Mouse (Mus musculus) MEL (cell line): ENCODE results near the gene Soat2. TPM values are rescaled to one million over a fixed set of nuclear protein-coding genes. Genes with fewer than 3 reads are reported as not detected.

Source experiments
- DNase-seq: peaks from one replicate; pipeline ENCODE4 v3.0.0; 2011; ENCODE audit warnings: low read depth, low spot score
- H3K27ac ChIP-seq: 2 replicates; pipeline ENCODE4 v1.5.1; 2012; ENCODE audit warnings: low read depth, mild to moderate bottlenecking, control low read depth, low read length, moderate library complexity; ENCODE audit not compliant: control insufficient read depth
- H3K27me3 ChIP-seq, 2 experiments: fragments of 150-350 bp in 1 of 2; sonication (generic) in 1 of 2; 2 replicates each; pipeline ENCODE4 v1.6.1; 2012; ENCODE audit warnings: low read length in 2 of 2, mild to moderate bottlenecking in 2 of 2, improper control_type of control experiment in 1 of 2, moderate library complexity in 1 of 2; ENCODE audit not compliant: insufficient read depth in 2 of 2, control insufficient read depth in 1 of 2
- H3K36me3 ChIP-seq, 2 experiments: 2 replicates each; pipeline ENCODE4 v1.6.1; 2012 to 2014; ENCODE audit warnings: low read length in 2 of 2, improper control_type of control experiment in 1 of 2, inconsistent platforms in 1 of 2, mild to moderate bottlenecking in 1 of 2; ENCODE audit not compliant: insufficient read depth in 2 of 2, control insufficient read depth in 1 of 2
- H3K4me1 ChIP-seq, 2 experiments: fragments of 150-350 bp in 1 of 2; sonication (generic) in 1 of 2; 2 replicates each; pipeline ENCODE4 v1.6.1; 2012; ENCODE audit warnings: low read length in 2 of 2, improper control_type of control experiment in 1 of 2, mild to moderate bottlenecking in 1 of 2; ENCODE audit not compliant: insufficient read depth in 2 of 2, control insufficient read depth in 1 of 2
- H3K4me3 ChIP-seq, 2 experiments: fragments of 150-350 bp in 1 of 2; sonication (generic) in 1 of 2; 2 replicates each; pipeline ENCODE4 v1.5.1; 2012; ENCODE audit warnings: low read depth in 2 of 2, low read length in 2 of 2, mild to moderate bottlenecking in 2 of 2, moderate library complexity in 2 of 2, control low read depth in 1 of 2, improper control_type of control experiment in 1 of 2; ENCODE audit not compliant: control insufficient read depth in 1 of 2, insufficient read depth in 1 of 2
- H3K79me2 ChIP-seq: 2 replicates; pipeline ENCODE4 v1.6.1; 2012; ENCODE audit warnings: mild to moderate bottlenecking, low read length, moderate library complexity; ENCODE audit not compliant: control insufficient read depth, poor library complexity, insufficient read depth
- H3K9ac ChIP-seq: 2 replicates; pipeline ENCODE4 v1.6.1; 2012; ENCODE audit warnings: low read depth, mild to moderate bottlenecking, control low read depth, low read length, moderate library complexity; ENCODE audit not compliant: control insufficient read depth, poor library complexity, severe bottlenecking
- H3K9me3 ChIP-seq: fragments of 150-350 bp; sonication (generic); replicated peaks from 2 replicates; pipeline ENCODE4 v1.6.1; 2012; ENCODE audit warnings: mild to moderate bottlenecking, low read length, improper control_type of control experiment, moderate library complexity; ENCODE audit not compliant: insufficient read depth
- BHLHE40 ChIP-seq: IDR thresholded peaks from 2 replicates; pipeline ENCODE4 v1.6.1; 2012; ENCODE audit warnings: low read depth, mild to moderate bottlenecking, inconsistent platforms, low read length, improper control_type of control experiment, borderline replicate concordance
- CHD2 ChIP-seq: IDR thresholded peaks from 2 replicates; pipeline ENCODE4 v1.6.1; 2011; ENCODE audit warnings: low read length, improper control_type of control experiment
- ELF1 ChIP-seq: IDR thresholded peaks from 2 replicates; pipeline ENCODE4 v1.6.1; 2014; ENCODE audit warnings: low read depth, mild to moderate bottlenecking, inconsistent platforms, low read length, improper control_type of control experiment, moderate library complexity
- EP300 ChIP-seq, 2 experiments: IDR thresholded peaks; 2 replicates each; pipeline ENCODE4 v1.6.1; 2011; ENCODE audit warnings: improper control_type of control experiment in 2 of 2, low read length in 2 of 2, low read depth in 1 of 2, mild to moderate bottlenecking in 1 of 2
- ETS1 ChIP-seq: IDR thresholded peaks from 2 replicates; pipeline ENCODE4 v1.6.1; 2012; ENCODE audit warnings: low read depth, mild to moderate bottlenecking, inconsistent platforms, low read length, improper control_type of control experiment, moderate library complexity
- HCFC1 ChIP-seq: IDR thresholded peaks from 2 replicates; pipeline ENCODE4 v1.6.1; 2012; ENCODE audit warnings: low read depth, mild to moderate bottlenecking, inconsistent platforms, low read length, improper control_type of control experiment, moderate library complexity
- KAT2A ChIP-seq: conservative IDR thresholded peaks from 2 replicates; pipeline ENCODE4 v1.6.1; 2012; ENCODE audit warnings: low read depth, low read length, improper control_type of control experiment, inconsistent platforms
- MAFK ChIP-seq: IDR thresholded peaks from 2 replicates; pipeline ENCODE4 v1.6.1; 2011; ENCODE audit warnings: low read depth, mild to moderate bottlenecking, low read length, improper control_type of control experiment, borderline replicate concordance
- MEF2A ChIP-seq: IDR thresholded peaks from 2 replicates; pipeline ENCODE4 v1.6.1; 2014; ENCODE audit warnings: low read depth, mild to moderate bottlenecking, inconsistent platforms, low read length, improper control_type of control experiment; ENCODE audit not compliant: poor library complexity, insufficient replicate concordance, severe bottlenecking; ENCODE audit errors: extremely low read depth
- NRF1 ChIP-seq: IDR thresholded peaks from 2 replicates; pipeline ENCODE4 v1.6.1; 2014; ENCODE audit warnings: low read depth, mild to moderate bottlenecking, inconsistent platforms, low read length, improper control_type of control experiment, moderate library complexity; ENCODE audit not compliant: poor library complexity, insufficient read depth, severe bottlenecking
- POLR2AphosphoS2 ChIP-seq: IDR thresholded peaks from 2 replicates; pipeline ENCODE4 v1.6.1; 2011; ENCODE audit warnings: low read length, improper control_type of control experiment
- POLR2AphosphoS5 ChIP-seq: IDR thresholded peaks from 2 replicates; pipeline ENCODE4 v1.6.1; 2012; ENCODE audit warnings: low read depth, borderline replicate concordance, mild to moderate bottlenecking, inconsistent platforms, low read length, moderate library complexity, mixed read lengths
- RAD21 ChIP-seq: IDR thresholded peaks from 2 replicates; pipeline ENCODE4 v1.6.1; 2011; ENCODE audit warnings: mild to moderate bottlenecking, low read depth, low read length, improper control_type of control experiment
- SIN3A ChIP-seq: IDR thresholded peaks from 2 replicates; pipeline ENCODE4 v1.6.1; 2012; ENCODE audit warnings: low read length, improper control_type of control experiment, inconsistent platforms
- SMC3 ChIP-seq: IDR thresholded peaks from 2 replicates; pipeline ENCODE4 v1.6.1; 2011; ENCODE audit warnings: low read depth, low read length, improper control_type of control experiment
- TBP ChIP-seq: IDR thresholded peaks from 2 replicates; pipeline ENCODE4 v1.8.0; 2011; ENCODE audit warnings: low read depth, low read length, improper control_type of control experiment
- USF1 ChIP-seq: IDR thresholded peaks from 2 replicates; pipeline ENCODE4 v1.6.1; 2014; ENCODE audit warnings: low read depth, mild to moderate bottlenecking, inconsistent platforms, low read length, improper control_type of control experiment, moderate library complexity
- USF2 ChIP-seq, 2 experiments: IDR thresholded peaks; 2 replicates each; pipeline ENCODE4 v1.6.1; 2011 to 2012; ENCODE audit warnings: improper control_type of control experiment in 2 of 2, low read length in 2 of 2, borderline replicate concordance in 1 of 2, inconsistent platforms in 1 of 2, low read depth in 1 of 2, mild to moderate bottlenecking in 1 of 2; ENCODE audit not compliant: insufficient read depth in 1 of 2
- ZMIZ1 ChIP-seq: IDR thresholded peaks from 2 replicates; pipeline ENCODE4 v1.6.1; 2012; ENCODE audit warnings: low read depth, mild to moderate bottlenecking, inconsistent platforms, low read length, improper control_type of control experiment, moderate library complexity
- polyA plus RNA-seq, 2 experiments: library from polyadenylated mRNA; stranded (reverse) in 1 of 2; unstranded in 1 of 2; fragments of >175 nt in 1 of 2; fragments of >200 nt in 1 of 2; gene quantifications; 2 replicates each; pipeline versions ENCODE4 v1.2.1 to v1.2.4; 2012; ENCODE audit warnings: low replicate concordance in 2 of 2, low read depth in 1 of 2; ENCODE audit not compliant: insufficient read length in 2 of 2, insufficient read depth in 1 of 2, missing spikeins in 1 of 2
- total RNA-seq: library from RNA; depleted of rRNA; stranded (reverse); fragments of 300-350 nt; gene quantifications from 2 replicates; pipeline ENCODE4 v1.2.3, GENCODE M21; 2012

Gene Soat2
- total and polyA plus RNA-seq, 3 experiments = 20.0 to 44.8 TPM; not detected in 1

- no peaks in the 10 kb centered on the region; the same call in 1 of the 2 replicates for H3K79me2 ChIP-seq
- peaks cover 5 to 26% of the 10 kb centered on the region in 2 experiments; a peak in 3 of 4 replicates for H3K4me1 ChIP-seq
- H3K36me3 ChIP-seq = peaks cover 0 to 9% of the 10 kb centered on the region in 2 experiments; a peak in 2 of 4 replicates
- DNase-seq = no peak
- H3K9me3 ChIP-seq = no peaks in the 10 kb centered on the region
- H3K9ac ChIP-seq = no peak overlapping the region
- H3K27ac ChIP-seq = no peak overlapping the region
- H3K27me3 ChIP-seq = no peaks in the 10 kb centered on the region
- TF ChIP-seq ELF1 (no peak), POLR2AphosphoS2 (no peak), ZMIZ1 (no peak), NRF1 (no peak), MAFK (no peak), ETS1 (no peak), KAT2A (no peak), HCFC1 (no peak), USF1 (no peak), CHD2 (no peak)
- H3K4me3 ChIP-seq = no peak overlapping the region
Measured at GRCm38 (mm10) chr15:102101672-102102541, 48.4 kb upstream of the Soat2 start.

- peaks cover 0 to 9% of the 10 kb centered on the region in 2 experiments; a peak in 2 of 4 replicates for H3K36me3 ChIP-seq
- H3K79me2 ChIP-seq = no peaks in the 10 kb centered on the region; the same call in 1 of the 2 replicates
- H3K27ac ChIP-seq = no peak overlapping the region
- H3K4me1 ChIP-seq = peaks cover 10 to 28% of the 10 kb centered on the region in 2 experiments
- no peaks in the 10 kb centered on the region for H3K27me3 ChIP-seq
- H3K4me3 ChIP-seq = no peak overlapping the region
- no peak for DNase-seq
- no peak overlapping the region for H3K9ac ChIP-seq
- no peaks in the 10 kb centered on the region for H3K9me3 ChIP-seq
- TF ChIP-seq SIN3A = no peak
- no peak for TF ChIP-seq USF2 (IDR thresholded peaks at IDR 0.05; ENCODE audit: borderline replicate concordance in 1 of 2, insufficient read depth in 1 of 2, low read depth in 1 of 2, low read length in 2 of 2)
- no peak for TF ChIP-seq POLR2AphosphoS5
- no peak for TF ChIP-seq BHLHE40
- no peak for TF ChIP-seq MEF2A
- TF ChIP-seq SMC3 = no peak
- TF ChIP-seq NRF1 = no peak
- TF ChIP-seq TBP = no peak
- TF ChIP-seq RAD21 = no peak
- TF ChIP-seq EP300 (IDR thresholded peaks at IDR 0.05; ENCODE audit: low read depth in 1 of 2, low read length in 2 of 2) = no peak
- TF ChIP-seq, all 39 proteins: peak for 0
Measured at GRCm38 (mm10) chr15:102102548-102103121, 47.7 kb upstream of the Soat2 start.
